Mouse (Mus musculus) limb, embryonic 14.5 days (tissue): Measurements from ENCODE around the gene Gm10842. TPM values are rescaled to one million over a fixed set of nuclear protein-coding genes. Genes with fewer than 3 reads are reported as not detected.
A peak's percentile ranks its signal among the peaks of the same experiment; 100 is the strongest.

Experiments used
- ATAC-seq: fragments of 200-750 bp; cut with Nextera tagmentation; 2 replicates; pipeline ENCODE4 v1.8.0; 2017; ENCODE audit warnings: low read depth, moderate number of reproducible peaks, moderate TSS enrichment; ENCODE audit not compliant: low FRiP score
- DNase-seq: peaks from one replicate; pipeline ENCODE4 v3.0.0-alpha.2; 2015; ENCODE audit warnings: low spot score
- H3K27ac ChIP-seq: fragments of 300-500 bp; sonication (generic); replicated peaks from 2 replicates; pipeline ENCODE4 v1.5.1; 2014; ENCODE audit warnings: low read depth, mild to moderate bottlenecking, low read length, moderate library complexity, mixed read lengths
- H3K27me3 ChIP-seq: fragments of 300-500 bp; sonication (generic); 2 replicates; pipeline ENCODE4 v1.6.1; 2014; ENCODE audit warnings: low read length, mixed read lengths; ENCODE audit not compliant: control insufficient read depth, insufficient read depth
- H3K36me3 ChIP-seq: fragments of 300-500 bp; sonication (generic); 2 replicates; pipeline ENCODE4 v1.6.1; 2014; ENCODE audit warnings: mild to moderate bottlenecking, low read length, moderate library complexity, mixed read lengths; ENCODE audit not compliant: control insufficient read depth, insufficient read depth
- H3K4me1 ChIP-seq: fragments of 300-500 bp; sonication (generic); 2 replicates; pipeline ENCODE4 v1.6.1; 2014; ENCODE audit warnings: antibody characterized with exemption, low read length, mixed read lengths; ENCODE audit not compliant: control insufficient read depth, insufficient read depth
- H3K4me2 ChIP-seq: fragments of 300-500 bp; sonication (generic); replicated peaks from 2 replicates; pipeline ENCODE4 v1.6.1; 2014; ENCODE audit warnings: low read depth, mild to moderate bottlenecking, low read length, moderate library complexity; ENCODE audit not compliant: severe bottlenecking
- H3K4me3 ChIP-seq: fragments of 300-500 bp; sonication (generic); replicated peaks from 2 replicates; pipeline ENCODE4 v1.5.1; 2014; ENCODE audit warnings: low read length
- H3K9ac ChIP-seq: fragments of 300-500 bp; sonication (generic); 2 replicates; pipeline ENCODE4 v1.6.1; 2014; ENCODE audit warnings: mild to moderate bottlenecking, low read depth, low read length, moderate library complexity; ENCODE audit not compliant: severe bottlenecking
- H3K9me3 ChIP-seq: fragments of 300-500 bp; sonication (generic); 2 replicates; pipeline ENCODE4 v1.6.1; 2016; ENCODE audit warnings: low read length; ENCODE audit not compliant: control insufficient read depth
- POLR2A ChIP-seq: fragments of 200-500 bp; IDR thresholded peaks from 2 replicates; pipeline ENCODE4 v1.8.0; 2012; ENCODE audit warnings: inconsistent platforms, mild to moderate bottlenecking, moderate library complexity, borderline replicate concordance; ENCODE audit not compliant: insufficient read depth, insufficient read length; ENCODE audit errors: extremely low read depth
- WGBS: fragments of 180-500 bp; shearing (Covaris S2); extraction: QIAGEN DNeasy Blood & Tissue Kit; methylation state at CpG from one replicate; pipeline ENCODE4 v1.1.7; 2014; 5-methylcytosine and 5-hydroxymethylcytosine counted together
- polyA plus RNA-seq, 2 experiments: library from polyadenylated mRNA; depleted of rRNA in 1 of 2; stranded (reverse) in 1 of 2; unstranded in 1 of 2; fragments of >200 nt; fragmentation: Nextera tagmentation in 1 of 2; extraction: Ambion mirVana in 1 of 2; gene quantifications; 2 replicates each; pipeline versions ENCODE4 v1.2.1 to v1.2.3; 2012 to 2014

The Gm10842 gene
- polyA plus RNA-seq, 2 experiments: not detected

GRCm38 (mm10) chr11:105153068-105153833, 6.6 kb downstream of the Gm10842 start:
- no peak for ATAC-seq

GRCm38 (mm10) chr11:105155915-105156314, 9.2 kb downstream of the Gm10842 start:
- TF ChIP-seq POLR2A: no peak
- H3K27me3 ChIP-seq: no peaks in the 10 kb centered on the region
- no peak overlapping the region for H3K4me2 ChIP-seq
- DNase-seq (no peak), ATAC-seq (no peak)
- 39% methylated on average over 4 of the region's 4 CpGs for WGBS
- no peak overlapping the region for H3K9ac ChIP-seq
- H3K36me3 ChIP-seq: no peaks in the 10 kb centered on the region
- H3K9me3 ChIP-seq: no peaks in the 10 kb centered on the region
- H3K4me3 ChIP-seq: no peak overlapping the region
- H3K4me1 ChIP-seq: peaks cover 18% of the 10 kb centered on the region
- no peak overlapping the region for H3K27ac ChIP-seq

More at GRCm38 (mm10) chr11:105153068-105153833, 6.6 kb downstream of the Gm10842 start:
- Histone ChIP-seq H3K27me3 (no peaks in the 10 kb centered on the region; the same call in 1 of the 2 replicates), H3K9ac (no peak overlapping the region), H3K36me3 (no peaks in the 10 kb centered on the region), H3K4me2 (no peak overlapping the region), H3K9me3 (no peaks in the 10 kb centered on the region), H3K4me3 (no peak overlapping the region), H3K4me1 (peaks cover 18% of the 10 kb centered on the region), H3K27ac (no peak overlapping the region)
- TF ChIP-seq POLR2A: no peak
- DNase-seq: peak; percentile 7
- 12% methylated on average over 12 of the region's 12 CpGs for WGBS

GRCm38 (mm10) chr11:105156748-105157267, 10.1 kb downstream of the Gm10842 start:
- no peak overlapping the region for H3K4me2 ChIP-seq
- H3K4me1 ChIP-seq: peaks cover 13% of the 10 kb centered on the region
- TF ChIP-seq POLR2A: no peak
- H3K4me3 ChIP-seq: no peak overlapping the region
- ATAC-seq (no peak), DNase-seq (no peak)
- H3K9ac ChIP-seq: no peak overlapping the region
- H3K9me3 ChIP-seq: no peaks in the 10 kb centered on the region
- 82% methylated on average over 19 of the region's 19 CpGs for WGBS
- no peaks in the 10 kb centered on the region for H3K36me3 ChIP-seq
- no peak overlapping the region for H3K27ac ChIP-seq
- no peaks in the 10 kb centered on the region for H3K27me3 ChIP-seq

DNA sequence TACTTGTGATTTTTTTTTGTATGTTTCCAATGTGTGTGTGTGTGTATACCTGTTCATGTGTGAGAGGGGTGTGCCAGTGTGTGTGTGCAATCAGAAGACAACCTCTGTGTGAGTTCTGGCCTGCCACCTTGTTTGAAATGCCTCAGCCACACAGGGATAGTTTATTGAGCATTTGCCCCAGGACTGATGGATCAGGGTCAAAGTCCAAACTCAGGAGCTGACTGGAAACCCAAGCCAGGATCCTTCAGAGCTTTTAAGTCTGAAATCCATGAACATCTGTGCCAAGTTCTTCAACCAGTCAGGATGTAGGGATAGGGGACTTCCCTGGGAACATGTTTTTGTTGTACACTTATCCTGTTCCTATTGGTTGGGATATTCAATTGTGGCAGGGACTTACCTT, 11.4 kb downstream of the Gm10842 start:
- Histone ChIP-seq H3K27ac (no peak overlapping the region), H3K27me3 (no peaks in the 10 kb centered on the region), H3K36me3 (no peaks in the 10 kb centered on the region), H3K4me1 (peaks cover 7% of the 10 kb centered on the region), H3K4me3 (no peak overlapping the region), H3K9ac (no peak overlapping the region), H3K9me3 (0 out of 2 replicates have a peak, but pooled peaks cover 5% of the 10 kb centered on the region), H3K4me2 (no peak overlapping the region)
- no peak for ATAC-seq
- DNase-seq: no peak
- TF ChIP-seq POLR2A: no peak

DNA sequence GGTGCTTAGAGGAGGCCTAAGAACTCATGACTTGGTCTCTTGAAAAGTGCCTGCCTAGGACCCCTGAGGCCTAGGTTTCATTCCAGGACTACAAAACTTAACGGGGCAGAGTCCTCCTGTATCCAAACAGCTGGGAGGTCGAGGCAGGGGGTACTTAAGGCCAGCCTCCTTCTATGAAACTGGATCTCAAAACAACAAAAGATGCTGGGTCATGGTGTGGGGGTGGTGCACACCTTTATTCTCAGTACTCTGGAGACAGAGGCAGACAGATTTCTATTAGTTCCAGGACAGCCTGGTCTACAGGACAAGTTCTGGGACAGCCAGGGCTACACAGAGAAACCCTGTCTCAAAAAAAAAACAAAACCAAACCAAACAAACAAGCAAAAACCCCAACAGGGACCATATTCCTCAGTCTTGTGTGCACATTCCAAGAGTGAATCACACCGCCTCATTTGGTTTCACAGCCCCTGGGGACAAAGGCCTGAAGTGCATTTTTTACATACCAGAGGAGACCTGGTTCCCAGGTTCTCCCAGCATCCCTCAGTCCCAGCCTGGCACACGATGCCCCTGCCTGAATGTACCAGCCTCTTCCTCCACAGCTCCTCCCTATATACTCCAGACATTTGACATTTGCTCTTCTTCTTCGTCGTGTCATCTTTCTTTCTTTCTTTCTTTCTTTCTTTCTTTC, 13.1 kb downstream of the Gm10842 start:
- ATAC-seq (no peak), DNase-seq (no peak)
- no peak overlapping the region for H3K4me2 ChIP-seq
- no peaks in the 10 kb centered on the region for H3K27me3 ChIP-seq
- no peak for TF ChIP-seq POLR2A
- WGBS: 50% methylated on average over 6 of the region's 6 CpGs
- peaks cover 11% of the 10 kb centered on the region for H3K9me3 ChIP-seq
- no peaks in the 10 kb centered on the region for H3K4me1 ChIP-seq
- H3K36me3 ChIP-seq: no peaks in the 10 kb centered on the region
- no peak overlapping the region for H3K27ac ChIP-seq
- no peak overlapping the region for H3K4me3 ChIP-seq
- no peak overlapping the region for H3K9ac ChIP-seq
